Mouse (Mus musculus): ENCODE measurements around the gene Exoc3. TPM values are rescaled to one million over a fixed set of nuclear protein-coding genes. Genes with fewer than 3 reads are reported as not detected.

Gene Exoc3
- total RNA-seq (2014; rRNA removed; ENCODE audit: low replicate concordance) (47.0 and 62.8 TPM in 2 replicates), polyA plus RNA-seq (2015; fragmentation: Nextera tagmentation; extraction: Ambion mirVana) (55.5 and 57.4 TPM in 2 replicates)

GRCm38 (mm10) chr13:74208317-74208985, at the start of gene Exoc3:
TSS of gene Exoc3 (minus strand) at chr13:74208732.
- peak within 1 kb of the TSS; percentile 79 for H3K4me2 ChIP-seq (ENCODE audit: low read depth, low read length)
- no peaks in the 10 kb centered on the region for H3K27me3 ChIP-seq (ENCODE audit: control insufficient read depth, insufficient read depth, low read length)
- peak within 1 kb of the TSS; percentile 86 for H3K9ac ChIP-seq (replicated peaks; ENCODE audit: low read depth, low read length)
- no peaks in the 10 kb centered on the region for H3K9me3 ChIP-seq (replicated peaks; ENCODE audit: control insufficient read depth, low read length)
- H3K4me3 ChIP-seq (ENCODE audit: low read depth, low read length), result peak within 1 kb of the TSS; percentile 88
- H3K27ac ChIP-seq (ENCODE audit: low read depth), result peak within 1 kb of the TSS; percentile 99
- peaks cover 17% of the 10 kb centered on the region for H3K36me3 ChIP-seq (replicated peaks; ENCODE audit: control insufficient read depth, insufficient read depth, low read length)
- ATAC-seq (ENCODE audit: insufficient read depth, low read depth) (peak; percentile 98), DNase-seq (ENCODE audit: low spot score) (peak; percentile 89)
- peak; percentile 16; the same call in 1 of the 2 replicates for TF ChIP-seq CTCF (IDR thresholded peaks at IDR 0.05; ENCODE audit: low read depth)
- TF ChIP-seq EP300 (IDR thresholded peaks at IDR 0.05; ENCODE audit: low read depth), result peak; percentile 79
- peaks cover 23% of the 10 kb centered on the region for H3K4me1 ChIP-seq (ENCODE audit: control insufficient read depth, insufficient read depth)
- WGBS, result under 1% methylated on average over 39 of the region's 39 CpGs

GRCm38 (mm10) chr13:74246494-74246893, 38.0 kb upstream of the Exoc3 start:
- H3K27ac ChIP-seq (ENCODE audit: low read depth), result no peak overlapping the region
- no peak overlapping the region for H3K9ac ChIP-seq (replicated peaks; ENCODE audit: low read depth, low read length)
- no peak overlapping the region for H3K4me3 ChIP-seq (ENCODE audit: low read depth, low read length)
- ATAC-seq (ENCODE audit: insufficient read depth, low read depth) (no peak), DNase-seq (ENCODE audit: low spot score) (peak; percentile 22)
- H3K4me1 ChIP-seq (ENCODE audit: control insufficient read depth, insufficient read depth), result peaks cover 14% of the 10 kb centered on the region
- H3K9me3 ChIP-seq (replicated peaks; ENCODE audit: control insufficient read depth, low read length), result no peaks in the 10 kb centered on the region
- H3K36me3 ChIP-seq (replicated peaks; ENCODE audit: control insufficient read depth, insufficient read depth, low read length), result no peaks in the 10 kb centered on the region
- no peak for TF ChIP-seq CTCF (IDR thresholded peaks at IDR 0.05; ENCODE audit: low read depth)
- no peak for TF ChIP-seq EP300 (IDR thresholded peaks at IDR 0.05; ENCODE audit: low read depth)
- H3K4me2 ChIP-seq (ENCODE audit: low read depth, low read length), result no peak overlapping the region
- no peaks in the 10 kb centered on the region for H3K27me3 ChIP-seq (ENCODE audit: control insufficient read depth, insufficient read depth, low read length)

- H3K4me2 ChIP-seq (ENCODE audit: low read depth, low read length), result peak overlapping the region; percentile 39
- H3K4me3 ChIP-seq (ENCODE audit: low read depth, low read length), result no peak overlapping the region
- 38% methylated on average over 4 of the region's 4 CpGs for WGBS
- peaks cover 14% of the 10 kb centered on the region for H3K4me1 ChIP-seq (ENCODE audit: control insufficient read depth, insufficient read depth)
- no peaks in the 10 kb centered on the region for H3K36me3 ChIP-seq (replicated peaks; ENCODE audit: control insufficient read depth, insufficient read depth, low read length)
- no peak for DNase-seq (ENCODE audit: low spot score)
- H3K9ac ChIP-seq (replicated peaks; ENCODE audit: low read depth, low read length), result no peak overlapping the region
- no peaks in the 10 kb centered on the region for H3K9me3 ChIP-seq (replicated peaks; ENCODE audit: control insufficient read depth, low read length)
- no peak for TF ChIP-seq CTCF (IDR thresholded peaks at IDR 0.05; ENCODE audit: low read depth)
- no peak for TF ChIP-seq EP300 (IDR thresholded peaks at IDR 0.05; ENCODE audit: low read depth)
- peak; percentile 45 for ATAC-seq (ENCODE audit: insufficient read depth, low read depth)
- no peaks in the 10 kb centered on the region for H3K27me3 ChIP-seq (ENCODE audit: control insufficient read depth, insufficient read depth, low read length)
- peak overlapping the region; percentile 33 for H3K27ac ChIP-seq (ENCODE audit: low read depth)
Observed at GRCm38 (mm10) chr13:74245899-74246231, 37.3 kb upstream of the Exoc3 start.

GRCm38 (mm10) chr13:74245214-74245898, 36.8 kb upstream of the Exoc3 start:
- ATAC-seq (ENCODE audit: insufficient read depth, low read depth) (peak; percentile 94), DNase-seq (ENCODE audit: low spot score) (peak; percentile 80)
- Histone ChIP-seq H3K4me2 (ENCODE audit: low read depth, low read length) (peak overlapping the region; percentile 39), H3K9ac (replicated peaks; ENCODE audit: low read depth, low read length) (no peak overlapping the region), H3K27me3 (ENCODE audit: control insufficient read depth, insufficient read depth, low read length) (no peaks in the 10 kb centered on the region), H3K4me3 (ENCODE audit: low read depth, low read length) (0 out of 2 replicates have a peak overlapping the region, but pooled peaks have one; percentile 13), H3K36me3 (replicated peaks; ENCODE audit: control insufficient read depth, insufficient read depth, low read length) (no peaks in the 10 kb centered on the region), H3K4me1 (ENCODE audit: control insufficient read depth, insufficient read depth) (peaks cover 14% of the 10 kb centered on the region), H3K27ac (ENCODE audit: low read depth) (peak overlapping the region; percentile 33), H3K9me3 (replicated peaks; ENCODE audit: control insufficient read depth, low read length) (no peaks in the 10 kb centered on the region)
- 15% methylated on average over 17 of the region's 17 CpGs for WGBS
- no peak for TF ChIP-seq CTCF (IDR thresholded peaks at IDR 0.05; ENCODE audit: low read depth)
- TF ChIP-seq EP300 (IDR thresholded peaks at IDR 0.05; ENCODE audit: low read depth), result no peak

GRCm38 (mm10) chr13:74237574-74237973, 29.0 kb upstream of the Exoc3 start:
- H3K4me1 ChIP-seq (ENCODE audit: control insufficient read depth, insufficient read depth), result no peaks in the 10 kb centered on the region
- H3K27ac ChIP-seq (ENCODE audit: low read depth), result no peak overlapping the region
- H3K36me3 ChIP-seq (replicated peaks; ENCODE audit: control insufficient read depth, insufficient read depth, low read length), result no peaks in the 10 kb centered on the region
- WGBS, result 56% methylated on average over 7 of the region's 7 CpGs
- DNase-seq (ENCODE audit: low spot score), result no peak
- H3K9ac ChIP-seq (replicated peaks; ENCODE audit: low read depth, low read length), result no peak overlapping the region
- no peak for TF ChIP-seq EP300 (IDR thresholded peaks at IDR 0.05; ENCODE audit: low read depth)
- TF ChIP-seq CTCF (IDR thresholded peaks at IDR 0.05; ENCODE audit: low read depth), result no peak
- H3K9me3 ChIP-seq (replicated peaks; ENCODE audit: control insufficient read depth, low read length), result no peaks in the 10 kb centered on the region
- H3K4me2 ChIP-seq (ENCODE audit: low read depth, low read length), result no peak overlapping the region
- no peaks in the 10 kb centered on the region for H3K27me3 ChIP-seq (ENCODE audit: control insufficient read depth, insufficient read depth, low read length)
- H3K4me3 ChIP-seq (ENCODE audit: low read depth, low read length), result no peak overlapping the region
- no peak for ATAC-seq (ENCODE audit: insufficient read depth, low read depth)
